Mouse (Mus musculus) liver, embryonic 16.5 days (tissue): ENCODE data around the gene Rftn1. TPM values are rescaled to one million over a fixed set of nuclear protein-coding genes. Genes with fewer than 3 reads are reported as not detected.

Source experiments
- ATAC-seq: fragments of 200-750 bp; cut with Nextera tagmentation; 2 replicates; pipeline ENCODE4 v1.8.0; 2017; ENCODE audit warnings: low read depth, mild to moderate bottlenecking, moderate number of reproducible peaks, moderate library complexity
- H3K27ac ChIP-seq: fragments of 300-500 bp; sonication (generic); 2 replicates; pipeline ENCODE4 v1.5.1; 2014; ENCODE audit warnings: mild to moderate bottlenecking, low read length
- H3K27me3 ChIP-seq: fragments of 300-500 bp; sonication (generic); 2 replicates; pipeline ENCODE4 v1.6.1; 2014; ENCODE audit warnings: low read depth, low read length, mixed read lengths; ENCODE audit not compliant: control insufficient read depth, insufficient read depth
- H3K36me3 ChIP-seq: fragments of 300-500 bp; sonication (generic); 2 replicates; pipeline ENCODE4 v1.6.1; 2014; ENCODE audit warnings: mild to moderate bottlenecking; ENCODE audit not compliant: control insufficient read depth, insufficient read depth
- H3K4me1 ChIP-seq: fragments of 300-500 bp; sonication (generic); 2 replicates; pipeline ENCODE4 v1.6.1; 2014; ENCODE audit warnings: low read depth, low read length, mixed read lengths; ENCODE audit not compliant: control insufficient read depth
- H3K4me2 ChIP-seq: fragments of 300-500 bp; sonication (generic); 2 replicates; pipeline ENCODE4 v1.6.1; 2014; ENCODE audit warnings: low read depth, low read length, mixed read lengths
- H3K4me3 ChIP-seq: fragments of 300-500 bp; sonication (generic); 2 replicates; pipeline ENCODE4 v1.5.1; 2014; ENCODE audit warnings: low read depth, mild to moderate bottlenecking, low read length
- H3K9ac ChIP-seq: fragments of 300-500 bp; sonication (generic); 2 replicates; pipeline ENCODE4 v1.6.1; 2014; ENCODE audit warnings: low read depth, low read length
- H3K9me3 ChIP-seq: fragments of 300-500 bp; sonication (generic); replicated peaks from 2 replicates; pipeline ENCODE4 v1.6.1; 2016; ENCODE audit warnings: low read length; ENCODE audit not compliant: control insufficient read depth
- WGBS: fragments of 180-500 bp; shearing (Covaris S2); extraction: QIAGEN DNeasy Blood & Tissue Kit; methylation state at CpG from one replicate; pipeline ENCODE4 v1.1.7; 2014; ENCODE audit not compliant: insufficient replicate concordance; 5-methylcytosine and 5-hydroxymethylcytosine counted together
- polyA plus RNA-seq: library from polyadenylated mRNA; unstranded; fragments of >200 nt; fragmentation: Nextera tagmentation; extraction: Ambion mirVana; gene quantifications from 2 replicates; pipeline ENCODE4 v1.2.1, GENCODE M21; 2015

Gene Rftn1
- polyA plus RNA-seq, 1 experiment from 2014 or later: 4.0 TPM

- WGBS: 72% methylated on average over 1 of the region's 1 CpGs
- no peak overlapping the region for H3K4me2 ChIP-seq
- no peaks in the 10 kb centered on the region for H3K9me3 ChIP-seq
- no peaks in the 10 kb centered on the region for H3K27me3 ChIP-seq
- no peaks in the 10 kb centered on the region for H3K4me1 ChIP-seq
- no peak overlapping the region for H3K27ac ChIP-seq
- H3K36me3 ChIP-seq: no peaks in the 10 kb centered on the region
- H3K4me3 ChIP-seq: no peak overlapping the region
- ATAC-seq: no peak
- H3K9ac ChIP-seq: no peak overlapping the region
These were observed 136.5 kb downstream of the Rftn1 start for GRCm38 (mm10) chr17:50053961-50054360.

- Histone ChIP-seq H3K27me3 (no peaks in the 10 kb centered on the region), H3K4me2 (no peak overlapping the region), H3K9ac (no peak overlapping the region), H3K9me3 (no peaks in the 10 kb centered on the region), H3K36me3 (no peaks in the 10 kb centered on the region), H3K4me1 (no peaks in the 10 kb centered on the region), H3K4me3 (no peak overlapping the region), H3K27ac (no peak overlapping the region)
- ATAC-seq: no peak
- 38% methylated on average over 7 of the region's 7 CpGs for WGBS
These were observed 137.6 kb downstream of the Rftn1 start for GRCm38 (mm10) chr17:50052741-50053468.

- Histone ChIP-seq H3K4me2 (no peak overlapping the region), H3K27ac (no peak overlapping the region), H3K9me3 (no peaks in the 10 kb centered on the region), H3K9ac (no peak overlapping the region), H3K36me3 (no peaks in the 10 kb centered on the region), H3K27me3 (no peaks in the 10 kb centered on the region), H3K4me3 (no peak overlapping the region), H3K4me1 (no peaks in the 10 kb centered on the region)
- 60% methylated on average over 9 of the region's 9 CpGs for WGBS
- ATAC-seq: no peak
These were observed 140.0 kb downstream of the Rftn1 start for GRCm38 (mm10) chr17:50050456-50050855.

- Histone ChIP-seq H3K27ac (no peak overlapping the region), H3K9me3 (no peaks in the 10 kb centered on the region), H3K4me2 (no peak overlapping the region), H3K36me3 (no peaks in the 10 kb centered on the region), H3K4me1 (no peaks in the 10 kb centered on the region), H3K4me3 (no peak overlapping the region), H3K27me3 (no peaks in the 10 kb centered on the region), H3K9ac (no peak overlapping the region)
- no peak for ATAC-seq
- 73% methylated on average over 9 of the region's 9 CpGs for WGBS
These were observed 142.3 kb downstream of the Rftn1 start for GRCm38 (mm10) chr17:50048209-50048608.

DNA sequence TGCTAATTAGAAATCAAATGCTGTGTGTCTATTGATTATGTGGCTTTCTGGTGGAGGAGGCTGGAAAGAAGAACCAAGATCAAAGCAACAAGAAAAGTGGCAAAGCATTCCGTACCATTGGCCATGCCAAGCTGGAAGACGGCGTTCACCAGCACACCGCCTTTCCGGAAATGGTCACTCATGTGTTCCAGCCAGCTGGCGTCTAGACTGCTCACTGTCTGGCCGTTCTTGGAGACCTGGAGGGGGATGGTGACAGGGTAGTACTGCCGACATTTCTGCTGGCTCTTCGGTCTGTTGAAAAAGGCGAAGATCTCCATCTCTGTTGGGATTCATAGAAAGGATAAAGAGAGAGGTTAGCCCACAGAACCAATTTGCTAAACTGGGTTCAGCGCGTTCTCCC lies 143.3 kb downstream of the Rftn1 start:
- no peaks in the 10 kb centered on the region for H3K4me1 ChIP-seq
- H3K36me3 ChIP-seq: no peaks in the 10 kb centered on the region
- no peak overlapping the region for H3K9ac ChIP-seq
- no peak overlapping the region for H3K4me3 ChIP-seq
- H3K4me2 ChIP-seq: no peak overlapping the region
- no peaks in the 10 kb centered on the region for H3K27me3 ChIP-seq
- no peaks in the 10 kb centered on the region for H3K9me3 ChIP-seq
- 85% methylated on average over 12 of the region's 12 CpGs for WGBS
- no peak overlapping the region for H3K27ac ChIP-seq
- no peak for ATAC-seq

GRCm38 (mm10) chr17:50040727-50041410 lies 149.6 kb downstream of the Rftn1 start:
- no peak overlapping the region for H3K4me2 ChIP-seq
- H3K9ac ChIP-seq: no peak overlapping the region
- no peaks in the 10 kb centered on the region for H3K9me3 ChIP-seq
- 40% methylated on average over 3 of the region's 3 CpGs for WGBS
- no peaks in the 10 kb centered on the region for H3K36me3 ChIP-seq
- H3K4me3 ChIP-seq: no peak overlapping the region
- H3K27me3 ChIP-seq: no peaks in the 10 kb centered on the region
- H3K27ac ChIP-seq: peak overlapping the region; percentile 45; the same call in 1 of the 2 replicates
- H3K4me1 ChIP-seq: peaks cover 10% of the 10 kb centered on the region
- peak; percentile 43; the same call in 1 of the 2 replicates for ATAC-seq

DNA sequence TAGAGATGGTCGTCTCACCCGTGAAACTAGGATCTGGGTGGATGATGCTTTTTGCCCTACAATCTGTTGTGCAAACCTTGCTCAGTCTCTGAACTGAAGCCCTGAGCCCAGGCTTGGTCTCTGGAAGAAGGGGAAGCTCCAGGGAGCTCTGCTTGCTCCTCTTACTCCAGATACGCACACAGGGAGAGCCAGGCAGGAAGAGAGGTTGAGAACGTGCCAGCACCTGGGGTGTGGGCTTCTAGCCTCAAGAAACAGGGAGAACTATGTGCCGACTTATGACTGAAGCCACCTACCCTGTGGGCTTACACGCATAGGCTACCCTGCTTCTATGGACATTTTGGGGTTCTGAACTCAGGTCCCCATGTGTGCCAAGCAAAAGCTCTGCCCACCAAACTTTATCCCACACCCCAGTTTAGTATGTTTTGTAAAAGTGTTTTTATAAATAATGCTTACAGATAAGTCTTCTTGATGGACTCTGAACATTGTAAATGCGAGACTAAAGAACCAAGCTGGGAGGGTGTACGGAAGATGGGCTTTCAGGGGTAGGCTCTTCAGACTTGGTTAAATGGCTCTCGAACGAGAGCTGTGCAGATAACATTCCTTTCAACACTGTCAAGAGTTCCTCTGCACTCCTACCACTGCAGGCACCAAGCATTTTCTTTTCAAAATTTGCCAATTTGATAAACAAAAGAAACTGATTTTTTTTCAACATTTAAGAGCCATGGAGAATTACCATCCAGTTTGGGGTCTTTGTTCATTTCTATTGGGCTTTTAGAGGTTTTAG lies 152.4 kb downstream of the Rftn1 start:
- peaks cover 12% of the 10 kb centered on the region for H3K4me1 ChIP-seq
- ATAC-seq: no peak
- H3K4me3 ChIP-seq: no peak overlapping the region
- WGBS: 73% methylated on average over 10 of the region's 10 CpGs
- no peaks in the 10 kb centered on the region for H3K36me3 ChIP-seq
- H3K9ac ChIP-seq: no peak overlapping the region
- no peak overlapping the region for H3K4me2 ChIP-seq
- no peaks in the 10 kb centered on the region for H3K9me3 ChIP-seq
- H3K27ac ChIP-seq: no peak overlapping the region
- H3K27me3 ChIP-seq: no peaks in the 10 kb centered on the region

DNA sequence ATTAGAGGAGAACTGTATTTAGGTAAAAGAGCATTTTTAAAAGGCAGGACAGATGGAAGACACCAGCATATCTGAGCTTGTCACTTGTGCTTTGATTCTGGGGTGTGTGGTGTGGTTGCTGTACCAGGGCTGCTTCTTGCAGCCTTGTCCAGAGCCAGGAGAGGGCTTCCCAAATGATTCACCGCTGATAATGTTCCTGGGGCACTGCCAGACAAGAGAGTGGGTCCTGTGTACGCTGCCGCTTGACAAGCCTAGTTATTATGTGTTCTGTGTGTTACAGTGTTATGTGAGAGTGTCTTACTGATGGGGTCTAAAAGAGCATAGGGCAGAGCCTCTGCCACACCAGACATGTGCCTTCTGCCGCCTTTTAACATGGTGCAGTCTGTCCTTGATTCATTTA lies 153.1 kb downstream of the Rftn1 start:
- no peak overlapping the region for H3K4me2 ChIP-seq
- 86% methylated on average over 4 of the region's 4 CpGs for WGBS
- H3K4me1 ChIP-seq: peaks cover 19% of the 10 kb centered on the region
- H3K27ac ChIP-seq: no peak overlapping the region
- no peaks in the 10 kb centered on the region for H3K27me3 ChIP-seq
- H3K4me3 ChIP-seq: no peak overlapping the region
- H3K9ac ChIP-seq: no peak overlapping the region
- no peaks in the 10 kb centered on the region for H3K36me3 ChIP-seq
- no peak for ATAC-seq
- no peaks in the 10 kb centered on the region for H3K9me3 ChIP-seq
